Mouse (Mus musculus) mature B cell (primary cell): Measurements from ENCODE around the gene A030005K14Rik.

Experiments
- in situ Hi-C: fragments of 300-500 bp; cut with MboI; formaldehyde crosslinking; loops from 2 replicates; pipeline ENCODE4 v1.14.3; 2019

The A030005K14Rik gene

DNA sequence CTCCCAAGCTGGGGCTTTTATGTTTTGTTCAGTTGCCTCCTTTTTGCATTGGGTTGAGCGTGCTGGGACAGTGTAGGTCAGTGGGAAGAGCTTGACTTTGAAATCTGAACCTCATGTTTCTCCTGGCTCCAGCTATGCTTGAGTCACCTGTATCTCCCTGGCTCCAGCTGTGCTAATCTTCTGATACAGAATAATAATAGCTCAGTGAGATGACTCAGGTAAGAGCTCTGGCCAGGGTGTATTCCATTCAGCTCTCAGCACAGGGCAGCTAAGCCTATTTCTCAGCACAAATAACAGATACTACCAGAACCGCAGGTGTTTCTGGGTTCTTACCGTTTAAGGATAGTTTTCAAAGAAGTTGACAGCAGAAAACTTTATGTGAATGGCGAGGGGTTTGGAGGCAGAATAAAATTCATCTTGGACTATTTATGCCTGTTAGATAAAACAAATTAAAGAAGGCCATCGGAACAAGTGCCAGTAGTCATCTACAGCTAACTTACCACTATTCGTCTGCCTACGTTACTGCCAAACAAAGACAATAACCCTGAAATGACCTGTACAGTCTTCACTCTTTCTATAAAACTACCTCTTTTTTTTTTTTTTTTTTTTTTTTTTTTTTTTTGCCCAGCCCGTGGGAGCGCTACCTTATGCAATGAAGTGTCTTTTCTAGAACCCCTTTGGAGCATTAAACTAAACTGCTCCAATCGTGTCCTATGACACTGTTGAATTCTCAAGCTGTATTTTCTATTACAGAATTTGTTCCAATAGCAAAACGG lies 22.1 kb downstream of the A030005K14Rik start:
- in situ Hi-C loops = no loop called here

DNA sequence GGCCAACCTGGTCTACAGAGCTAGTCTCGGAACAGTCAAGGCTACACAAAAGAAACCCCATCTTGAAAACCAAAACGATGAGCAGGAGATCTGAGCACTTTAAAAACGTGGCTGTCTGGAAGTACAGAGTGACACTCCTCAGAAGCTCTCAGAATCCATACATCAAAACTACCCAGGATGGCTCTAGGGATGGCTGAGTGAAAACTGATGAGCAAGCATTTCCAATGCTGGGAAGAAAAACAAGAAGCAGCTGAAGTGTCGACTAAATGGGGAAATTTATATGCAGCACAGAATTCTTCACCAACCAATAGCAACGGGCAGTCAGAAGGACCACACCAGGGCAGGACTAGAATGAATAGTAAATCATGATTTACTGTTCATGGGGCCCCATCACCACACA lies 24.7 kb downstream of the A030005K14Rik start:
- in situ Hi-C loops = no loop called here

DNA sequence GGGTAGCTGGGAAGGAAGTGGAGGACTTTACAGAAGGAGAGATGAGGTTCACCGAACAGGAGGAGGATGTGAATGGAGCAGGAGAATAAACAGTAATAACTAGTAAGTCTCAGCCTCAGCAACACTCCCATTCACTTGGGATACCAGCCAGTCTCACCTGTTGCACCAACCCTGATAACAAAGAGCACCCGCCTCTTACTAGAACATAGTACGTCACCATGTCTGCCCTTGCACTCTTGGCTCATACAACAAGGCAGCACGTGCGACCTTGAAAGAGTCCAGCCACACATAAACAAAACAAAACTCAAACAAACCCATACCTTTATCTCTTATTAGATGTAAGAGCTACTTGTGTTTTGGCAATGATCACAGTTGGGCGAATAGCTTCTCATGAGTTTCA lies 26.7 kb downstream of the A030005K14Rik start:
- in situ Hi-C loops = no loop called here

DNA sequence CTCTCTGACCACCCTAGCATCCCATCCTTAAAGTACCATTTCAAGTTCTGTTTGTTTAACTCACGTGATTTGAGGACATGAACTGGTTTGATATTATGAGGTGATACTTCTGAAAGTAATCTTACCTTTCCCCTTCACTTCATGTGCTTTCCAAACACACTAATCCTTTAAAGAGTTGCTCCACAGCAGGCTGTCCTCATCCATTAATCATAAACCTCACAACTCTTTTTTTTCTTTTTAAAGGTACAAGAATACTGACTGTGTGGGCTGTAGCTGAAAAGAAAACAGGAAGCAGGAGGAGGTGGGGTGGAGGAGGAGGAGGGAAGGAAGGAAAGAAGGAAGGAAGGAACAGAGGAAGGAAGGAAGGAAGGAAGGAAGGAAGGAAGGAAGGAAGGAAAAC lies 27.2 kb downstream of the A030005K14Rik start:
- in situ Hi-C loops = no loop called here

DNA sequence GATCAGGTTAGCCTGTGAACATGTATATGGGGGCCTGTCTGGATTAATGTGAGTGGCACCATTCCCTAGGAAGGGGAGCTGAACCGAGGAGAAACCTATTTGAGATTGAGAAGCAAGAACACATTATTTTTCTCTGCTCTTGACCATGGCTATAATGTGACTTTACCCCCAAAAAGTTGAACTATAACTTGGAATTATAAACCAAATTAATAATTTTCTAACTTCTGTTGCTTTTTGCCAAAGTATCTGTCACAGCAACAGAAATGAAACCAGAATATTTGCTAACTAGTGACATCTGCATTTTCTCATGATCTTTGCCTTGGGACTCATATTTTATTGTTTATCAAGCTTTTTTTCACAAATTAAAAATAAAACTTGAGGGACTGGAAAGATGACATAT lies 42.6 kb downstream of the A030005K14Rik start:
- in situ Hi-C loops = no loop called here

DNA sequence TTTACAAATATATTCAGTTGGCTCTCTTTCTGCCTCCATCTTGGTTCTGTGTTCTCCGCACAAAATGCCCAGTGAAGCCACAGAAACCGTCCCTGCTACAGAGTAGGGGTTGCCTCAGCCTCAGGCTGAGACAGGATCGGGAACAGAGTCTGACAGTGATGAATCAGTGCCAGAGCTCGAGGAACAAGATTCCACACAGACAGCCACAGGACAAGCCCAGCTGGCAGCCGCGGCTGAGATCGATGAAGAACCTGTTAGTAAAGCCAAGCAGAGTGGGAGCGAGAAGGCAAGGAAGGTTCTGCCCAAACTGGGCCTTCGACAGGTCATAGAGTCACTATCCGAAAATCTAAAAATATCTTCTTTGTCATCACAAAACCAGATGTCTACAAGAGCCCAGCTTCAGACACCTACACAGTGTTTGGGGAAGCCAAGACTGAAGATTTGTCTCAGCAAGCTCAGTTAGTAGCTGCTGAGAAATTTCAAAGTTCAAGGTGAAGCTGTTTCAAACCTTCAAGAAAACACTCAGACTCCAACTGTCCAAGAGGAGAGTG lies 43.8 kb downstream of the A030005K14Rik start:
- in situ Hi-C loops = no loop called here

DNA sequence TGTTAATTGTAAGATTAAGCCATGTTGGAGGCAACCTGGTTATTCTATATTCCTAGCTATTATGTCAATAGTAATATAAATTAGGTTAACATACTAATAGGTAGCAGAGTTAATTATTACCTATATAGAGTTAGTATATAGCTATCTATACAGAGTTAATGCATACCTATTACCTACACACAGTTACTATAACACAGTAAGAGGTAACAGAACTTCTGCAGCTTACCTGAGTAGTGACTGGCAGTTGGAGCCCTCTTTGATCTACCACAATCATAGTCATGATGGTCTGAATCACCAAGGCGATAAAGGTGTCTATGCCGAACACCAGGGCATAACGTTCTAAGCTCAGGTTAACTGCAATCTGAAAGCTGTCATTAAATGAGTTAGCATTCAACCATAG lies 44.7 kb downstream of the A030005K14Rik start:
- in situ Hi-C loops = no loop called here
